Mouse (Mus musculus): Measurements from ENCODE around the gene Slc39a3.
"Not testable (repeated sequence)": the region's sequence is repeated elsewhere in the genome, so short reads cannot be mapped to it uniquely, and the experiment has no call there.

Gene Slc39a3

DNA sequence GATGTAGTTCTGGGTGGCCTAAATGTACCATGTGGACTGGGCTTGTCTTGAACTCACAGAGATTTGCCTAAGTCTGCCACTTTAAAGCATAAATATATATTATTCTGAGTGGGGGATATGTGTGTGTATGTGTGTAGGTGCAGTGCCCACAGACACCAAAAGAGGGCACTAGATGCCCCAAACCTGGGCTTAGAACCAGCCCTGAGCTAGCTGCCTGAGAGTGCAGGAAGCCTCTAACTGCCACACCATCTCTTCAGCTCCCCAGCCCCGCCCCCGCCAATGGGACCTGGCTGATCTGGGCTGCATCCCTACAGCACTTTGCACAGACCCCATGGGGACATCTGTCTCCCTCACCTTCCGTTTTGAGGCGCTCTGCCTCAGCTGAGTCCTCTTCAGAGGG, 13.4 kb upstream of the Slc39a3 start:
- no peak for DNase-seq (ENCODE audit: extremely low read depth, low read depth, low spot score)

DNA sequence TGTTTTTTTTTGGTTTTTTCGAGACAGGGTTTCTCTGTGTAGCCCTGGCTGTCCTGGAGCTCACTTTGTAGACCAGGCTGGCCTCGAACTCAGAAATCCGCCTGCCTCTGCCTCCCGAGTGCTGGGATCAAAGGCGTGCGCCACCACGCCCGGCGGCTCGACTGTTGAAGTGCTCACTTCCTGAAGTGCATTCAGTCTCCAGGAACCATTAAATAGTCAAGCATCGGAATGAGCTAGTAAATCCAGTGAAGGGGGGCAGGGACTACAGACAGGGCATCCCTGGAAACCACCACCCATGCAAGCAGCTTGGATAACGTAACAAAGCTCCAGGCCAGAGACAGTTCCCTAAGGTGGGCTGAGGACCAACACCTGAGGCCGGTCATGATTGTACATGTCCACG, 8.0 kb upstream of the Slc39a3 start:
- DNase-seq (ENCODE audit: extremely low read depth, low read depth, low spot score) = not testable (repeated sequence)

DNA sequence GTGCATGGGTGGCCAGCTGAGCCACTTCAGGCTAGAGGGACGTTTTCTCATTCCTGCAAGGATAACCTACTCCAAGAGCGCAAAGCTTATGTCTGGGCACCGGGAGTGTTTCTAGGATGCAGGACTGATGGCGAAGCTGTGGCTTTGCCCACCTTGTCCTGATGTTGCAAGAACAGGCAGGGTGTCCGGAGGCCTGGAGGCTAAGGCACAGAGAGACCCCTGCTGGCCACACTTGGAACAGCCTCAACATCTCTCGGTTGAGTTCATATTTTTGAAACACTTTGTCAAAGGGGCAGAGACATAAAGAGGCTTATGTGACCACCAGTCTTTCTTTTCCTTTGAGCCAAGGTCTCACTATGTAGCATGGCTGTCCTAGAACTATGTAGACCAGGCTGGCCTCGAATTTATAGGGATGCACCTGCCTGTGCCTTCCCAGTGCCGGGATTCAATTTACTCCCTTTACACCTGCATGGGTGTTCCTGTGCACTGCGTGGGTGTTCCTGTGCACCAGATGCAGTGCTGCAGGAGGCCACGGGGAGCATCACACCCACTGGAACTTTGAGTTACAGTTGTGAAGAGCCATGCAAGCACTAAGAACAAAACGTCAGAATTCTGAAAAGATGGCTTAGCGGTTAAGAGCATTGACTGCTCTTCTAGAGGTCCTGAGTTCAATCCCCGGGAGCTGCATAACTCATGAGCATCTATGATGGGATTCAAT, 4.4 kb upstream of the Slc39a3 start:
- no peak for DNase-seq (ENCODE audit: extremely low read depth, low read depth, low spot score)

DNA sequence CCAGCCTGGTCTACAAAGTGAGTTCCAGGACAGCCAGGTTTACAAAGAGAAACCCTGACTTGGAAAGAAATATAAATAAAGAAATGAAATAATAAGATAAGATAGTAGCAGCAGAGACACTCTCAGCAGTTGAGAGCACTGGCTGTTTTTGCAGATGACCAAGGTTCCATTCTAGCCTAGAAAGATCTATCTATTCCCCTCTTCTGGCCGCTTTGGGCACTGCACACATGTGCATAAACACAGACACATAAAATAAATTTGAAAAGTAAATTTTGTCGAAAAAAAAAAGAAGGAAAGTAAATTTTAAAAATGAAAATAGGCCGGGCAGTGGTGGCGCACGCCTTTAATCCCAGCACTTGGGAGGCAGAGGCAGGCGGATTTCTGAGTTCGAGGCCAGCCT, 975 bp downstream of the Slc39a3 start:
- DNase-seq (ENCODE audit: extremely low read depth, low read depth, low spot score) = no peak

DNA sequence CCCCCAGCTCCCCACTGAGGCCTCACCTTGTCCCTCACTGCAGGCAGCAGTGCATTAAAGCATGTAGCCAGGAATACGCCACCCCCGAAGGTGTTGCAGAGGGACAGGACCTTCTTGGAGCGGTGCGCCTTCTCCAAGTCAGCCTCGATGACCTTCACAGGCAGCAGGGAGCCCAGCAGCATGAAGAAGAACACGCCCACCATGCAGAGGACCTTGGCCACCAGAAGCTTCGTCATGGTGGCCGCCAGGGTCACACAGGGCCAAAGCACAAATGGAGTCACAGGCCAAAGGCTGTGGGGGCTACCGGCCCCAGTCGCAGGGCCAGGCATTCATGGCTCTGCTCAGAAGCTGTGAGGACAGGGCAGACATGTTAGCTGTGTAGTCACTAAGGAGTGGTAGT, 3.6 kb downstream of the Slc39a3 start:
- DNase-seq (ENCODE audit: extremely low read depth, low read depth, low spot score) = no peak

DNA sequence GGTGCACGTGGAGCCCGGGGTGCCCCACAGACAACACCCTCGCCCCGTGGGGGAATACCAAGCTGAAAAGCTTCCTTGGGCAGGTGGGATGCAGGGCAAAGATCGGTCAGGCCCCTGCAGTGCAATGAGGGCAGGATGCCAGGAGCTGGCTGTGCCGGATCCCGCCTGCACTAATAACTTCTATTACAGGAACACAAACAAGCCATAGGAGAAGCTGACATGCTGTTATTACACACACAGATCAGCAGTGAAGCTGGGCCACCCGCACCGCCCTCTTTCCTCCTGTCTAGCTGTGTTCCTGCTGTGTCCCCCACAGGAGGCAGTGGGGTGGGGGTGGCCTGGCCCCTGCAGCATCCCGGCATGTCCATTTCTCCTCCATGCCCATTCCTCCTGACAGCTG, 8.2 kb downstream of the Slc39a3 start:
- DNase-seq (ENCODE audit: extremely low read depth, low read depth, low spot score) = no peak

DNA sequence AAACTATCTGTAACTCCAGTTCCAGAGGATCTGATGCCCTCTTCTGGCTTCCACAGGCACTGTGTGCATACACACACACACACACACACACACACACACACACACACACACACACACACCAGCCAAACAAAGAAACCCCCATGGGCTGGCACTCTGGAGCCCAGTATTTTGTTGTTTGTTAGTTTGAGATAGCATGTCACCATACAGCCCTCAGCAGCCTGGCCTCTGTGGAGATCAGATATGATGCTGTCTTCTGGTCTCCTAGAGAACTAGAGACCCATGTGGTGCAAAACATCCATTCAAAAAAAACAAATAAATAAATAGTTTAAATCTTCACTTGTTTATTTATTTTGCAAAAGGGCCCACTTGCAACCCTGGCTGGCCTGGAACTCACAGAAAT, 9.0 kb downstream of the Slc39a3 start:
- DNase-seq (ENCODE audit: extremely low read depth, low read depth, low spot score) = no peak

DNA sequence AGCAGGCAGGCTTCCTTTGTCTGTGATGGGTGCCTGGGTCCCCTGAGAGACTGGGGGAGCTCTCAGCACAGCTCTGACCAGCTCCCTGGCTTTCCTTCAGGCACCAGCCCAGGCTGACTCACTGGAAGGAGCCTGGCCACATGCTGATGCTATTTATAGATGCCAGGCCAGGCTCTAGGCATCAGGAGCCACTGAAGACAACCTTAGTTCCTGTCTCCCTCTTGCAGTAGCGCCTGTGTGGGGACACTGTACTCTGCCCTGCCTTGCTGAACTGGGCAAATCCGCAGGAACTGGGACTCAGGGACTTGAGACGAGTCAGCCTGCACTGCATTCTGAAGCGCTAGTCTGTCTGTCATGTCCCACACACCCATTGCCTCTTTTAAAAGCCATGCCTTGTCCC, 9.9 kb downstream of the Slc39a3 start:
- DNase-seq (ENCODE audit: extremely low read depth, low read depth, low spot score) = no peak

DNA sequence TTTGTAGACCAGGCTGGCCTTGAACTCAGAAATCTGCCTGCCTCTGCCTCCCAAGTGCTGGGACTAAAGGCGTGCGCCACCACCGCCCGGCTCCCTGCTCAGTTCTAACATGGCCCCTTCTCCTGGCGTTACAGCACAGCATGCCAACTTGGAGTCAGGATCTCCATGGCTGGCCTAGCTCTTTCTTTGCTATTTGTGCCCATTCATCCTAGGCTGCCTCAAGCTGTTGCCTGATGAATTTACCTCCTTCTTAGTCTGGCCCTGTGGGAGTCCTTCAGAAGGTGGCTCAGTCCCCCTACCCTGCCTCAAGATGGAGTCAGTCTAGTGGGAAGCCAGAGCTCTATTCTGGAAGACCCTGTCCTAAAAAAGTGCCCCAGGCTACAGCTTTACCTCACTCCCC, 10.4 kb downstream of the Slc39a3 start:
- no peak for DNase-seq (ENCODE audit: extremely low read depth, low read depth, low spot score)

DNA sequence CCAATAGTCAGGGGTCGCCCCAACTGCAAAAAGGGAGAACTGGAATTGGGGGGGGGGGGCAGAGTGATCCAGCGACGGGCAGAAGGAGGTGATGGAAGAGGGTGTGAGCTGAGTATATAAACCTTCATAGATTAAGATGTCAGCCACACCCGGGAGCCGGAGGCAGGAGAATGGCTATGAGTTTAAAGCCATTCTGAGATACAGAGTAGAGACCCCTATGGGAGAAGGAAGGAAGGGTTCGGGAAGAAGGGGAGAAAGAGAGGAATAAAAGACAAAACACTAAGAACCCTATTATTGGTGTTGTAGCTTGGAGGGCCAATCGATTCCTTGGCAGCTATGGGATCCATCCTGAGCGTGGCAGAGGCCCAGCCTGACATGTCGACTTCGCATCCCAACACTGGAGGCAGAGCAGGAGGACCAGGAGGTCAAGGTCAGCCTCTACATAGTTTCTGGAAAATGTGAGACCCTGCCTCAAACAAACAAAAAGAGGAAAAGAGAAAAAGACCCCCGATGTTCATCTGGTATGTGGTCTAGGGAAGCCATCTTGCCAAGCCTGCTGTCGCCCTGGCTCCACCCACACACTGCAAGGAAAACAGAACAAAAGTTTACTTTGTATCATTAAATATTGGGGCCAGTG, 11.5 kb downstream of the Slc39a3 start, which contains the start of gene Diras1:
Gene Diras1 (minus strand): TSS at position 24 of the 637 bp plus-strand sequence.
- no peak for DNase-seq (ENCODE audit: extremely low read depth, low read depth, low spot score)

DNA sequence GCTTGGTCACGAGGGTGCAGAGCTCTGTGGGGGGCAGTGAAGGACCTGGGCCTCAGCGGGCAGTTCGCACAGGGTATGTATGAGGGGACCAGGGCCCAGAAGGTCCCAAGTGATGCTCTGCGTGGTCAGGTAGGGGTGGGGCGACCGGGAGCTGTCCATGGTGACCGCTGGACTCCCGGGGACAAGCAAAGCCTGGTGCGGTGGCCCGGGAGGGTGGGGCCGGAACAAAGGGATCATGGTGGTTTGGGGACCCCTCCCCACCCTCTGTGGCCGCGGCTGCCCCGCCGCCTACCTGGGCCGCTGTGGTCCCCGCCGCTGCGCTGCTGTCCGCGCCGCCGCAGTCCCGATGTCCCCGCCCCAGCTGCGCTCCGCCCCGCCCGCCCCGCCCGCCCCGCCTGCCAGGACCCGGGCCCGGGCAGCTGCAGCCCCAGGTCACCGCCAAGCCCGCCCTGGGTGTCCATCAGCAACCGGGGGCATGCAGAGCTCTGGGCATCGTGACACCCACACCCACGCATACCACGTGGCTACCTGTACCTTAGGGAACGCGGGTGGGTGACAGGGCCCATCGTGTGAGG, 12.1 kb downstream of the Slc39a3 start:
- no peak for DNase-seq (ENCODE audit: extremely low read depth, low read depth, low spot score)

DNA sequence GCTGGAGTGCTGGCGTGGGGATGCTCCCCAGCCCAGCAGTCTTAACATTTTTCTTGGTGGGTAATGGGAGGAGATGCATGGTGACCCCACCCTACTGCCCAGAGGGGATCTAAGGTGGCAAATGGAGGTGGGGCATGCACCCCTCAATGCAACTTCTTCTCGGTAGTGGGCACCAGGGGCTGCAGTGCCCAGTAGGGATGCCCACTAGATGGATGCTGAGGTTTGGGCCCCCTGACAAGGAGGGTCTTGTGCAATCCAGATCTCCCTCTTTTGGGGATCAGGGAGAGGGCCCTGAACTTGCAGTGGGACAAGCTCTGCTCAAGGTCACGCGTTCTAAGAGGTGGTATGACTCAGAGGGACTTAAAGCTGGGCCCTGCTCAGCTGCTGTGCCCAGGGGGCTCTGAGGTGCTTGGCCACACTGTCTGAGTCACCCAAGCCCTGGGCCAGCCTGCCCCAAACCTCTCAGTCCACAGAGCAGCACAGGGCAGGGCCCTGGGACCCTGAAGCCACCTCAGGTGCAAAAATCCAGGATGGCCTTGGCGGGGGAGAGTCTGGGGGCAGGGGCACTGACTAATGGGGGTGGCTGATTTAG, 12.8 kb downstream of the Slc39a3 start:
- no peak for DNase-seq (ENCODE audit: extremely low read depth, low read depth, low spot score)

DNA sequence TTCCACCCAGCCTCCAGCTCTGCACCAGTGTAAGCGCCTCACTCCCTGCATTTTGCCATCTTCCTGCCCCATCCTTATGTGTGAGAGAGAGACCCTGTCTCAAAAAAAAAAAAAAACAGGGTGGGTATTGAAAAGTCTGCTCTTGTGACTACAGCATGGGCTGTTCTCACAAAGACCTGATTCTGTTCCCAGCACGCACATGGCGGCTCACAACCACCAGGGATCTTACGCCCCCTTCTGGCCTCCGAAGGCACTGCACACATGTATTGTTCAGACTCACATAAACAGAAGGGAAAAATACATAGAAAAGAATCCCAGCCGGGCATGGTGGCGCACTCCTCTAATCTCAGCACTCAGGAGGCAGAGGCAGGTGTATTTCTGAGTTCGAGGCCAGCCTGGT, 14.5 kb downstream of the Slc39a3 start:
- no peak for DNase-seq (ENCODE audit: extremely low read depth, low read depth, low spot score)

DNA sequence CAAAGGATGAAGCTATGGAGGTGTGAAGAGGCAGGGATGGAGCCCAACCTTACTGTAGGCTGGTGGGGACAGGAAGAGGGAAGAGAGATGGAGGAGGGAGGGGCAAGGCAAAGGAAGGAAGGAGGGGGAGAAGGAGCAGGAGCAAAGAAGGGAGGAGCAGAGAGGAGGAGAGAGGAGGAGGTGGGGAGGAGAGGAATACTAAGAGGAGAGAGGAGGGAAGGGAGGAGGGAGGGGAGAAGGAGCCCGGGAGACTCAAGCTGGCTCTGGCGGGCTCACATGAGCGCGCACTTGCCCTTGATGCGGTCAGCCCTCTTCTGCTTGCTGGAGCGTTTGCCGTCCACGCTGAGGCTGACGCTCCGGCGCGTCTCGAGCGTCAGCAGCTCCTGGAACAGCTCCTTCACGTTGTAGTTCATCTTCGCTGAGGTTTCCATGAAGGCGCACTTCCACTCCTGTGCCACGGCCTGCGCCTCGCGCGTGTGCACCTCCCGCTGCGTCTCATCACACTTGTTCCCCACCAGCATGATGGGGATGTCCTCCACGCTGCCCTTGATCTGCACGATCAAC, 15.6 kb downstream of the Slc39a3 start:
- no peak for DNase-seq (ENCODE audit: extremely low read depth, low read depth, low spot score)

DNA sequence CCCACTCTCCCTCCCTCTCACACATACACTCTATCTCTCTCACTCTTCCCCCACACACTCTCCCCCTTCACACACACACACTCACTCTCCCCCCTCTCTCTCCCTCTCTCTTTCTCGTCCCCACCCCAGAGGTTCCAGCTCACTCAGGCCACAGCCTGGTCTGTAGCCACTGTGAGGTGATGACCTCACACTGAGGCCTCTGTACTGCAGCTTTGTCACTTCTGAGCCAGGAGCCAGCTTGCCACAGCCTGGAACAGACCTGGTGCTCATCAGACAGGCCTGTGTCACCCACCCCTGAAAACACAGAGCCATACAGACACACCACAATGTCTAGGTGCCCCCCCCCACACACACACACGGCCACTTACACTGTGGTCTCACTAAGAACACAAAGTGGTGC, 17.0 kb downstream of the Slc39a3 start:
- no peak for DNase-seq (ENCODE audit: extremely low read depth, low read depth, low spot score)

DNA sequence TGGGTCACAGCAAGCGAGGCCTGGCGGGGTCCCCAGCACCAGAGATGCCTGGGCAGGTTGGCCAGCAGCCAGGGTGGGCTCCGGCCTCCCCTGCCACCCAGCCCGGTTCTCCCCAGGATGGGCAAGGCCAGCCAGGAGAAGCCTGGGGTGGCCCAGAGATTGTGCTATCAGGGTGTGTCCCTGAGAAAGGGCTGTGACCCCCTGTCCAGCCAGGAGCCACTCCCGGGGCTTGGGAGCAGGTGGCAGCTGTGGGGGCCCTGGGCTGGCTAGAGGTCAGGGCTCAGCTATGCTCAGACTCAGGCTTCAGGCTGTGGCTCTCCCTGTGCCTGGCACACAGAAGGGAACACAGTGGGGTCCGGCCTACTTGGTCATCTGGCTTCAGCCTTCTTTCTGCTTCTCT, 17.5 kb downstream of the Slc39a3 start:
- no peak for DNase-seq (ENCODE audit: extremely low read depth, low read depth, low spot score)

DNA sequence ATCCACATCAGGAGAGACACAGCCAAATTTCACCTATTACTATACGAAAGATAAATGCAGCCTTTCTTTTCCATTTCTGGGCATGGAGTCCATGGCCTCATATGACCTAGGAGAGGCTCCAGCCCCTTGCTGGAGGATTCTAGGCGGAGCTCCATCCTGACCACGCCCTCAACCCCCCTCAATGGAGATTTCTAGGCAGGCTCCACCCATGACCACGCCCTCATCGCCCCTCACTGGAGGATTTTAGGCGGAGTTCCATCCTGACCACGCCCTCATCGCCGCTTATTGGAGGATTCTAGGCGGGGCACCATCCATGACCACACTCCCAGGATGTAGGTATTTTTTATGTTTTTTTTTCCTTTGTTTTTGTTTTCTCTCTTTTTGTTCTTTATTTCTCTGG, 18.9 kb downstream of the Slc39a3 start:
- DNase-seq (ENCODE audit: extremely low read depth, low read depth, low spot score) = no peak

DNA sequence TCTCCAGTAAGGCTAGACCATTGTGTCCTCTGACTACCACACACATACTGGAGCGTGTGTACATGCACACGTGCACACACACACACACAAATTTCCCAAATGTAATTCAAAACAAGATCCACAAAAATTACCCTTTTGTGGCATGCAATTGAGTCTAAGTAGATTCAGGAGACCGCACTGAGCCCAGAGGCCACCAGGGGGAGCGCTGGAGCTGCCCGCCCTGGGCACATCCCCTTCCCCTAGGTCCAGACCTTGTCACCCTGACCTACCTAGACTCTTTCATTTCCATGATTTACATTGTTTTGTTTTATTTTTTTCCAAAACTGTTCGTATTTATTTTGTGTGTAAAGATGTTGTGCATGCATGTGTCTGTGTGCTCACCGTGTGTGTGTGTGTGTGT, 20.6 kb downstream of the Slc39a3 start:
- DNase-seq (ENCODE audit: extremely low read depth, low read depth, low spot score) = no peak

DNA sequence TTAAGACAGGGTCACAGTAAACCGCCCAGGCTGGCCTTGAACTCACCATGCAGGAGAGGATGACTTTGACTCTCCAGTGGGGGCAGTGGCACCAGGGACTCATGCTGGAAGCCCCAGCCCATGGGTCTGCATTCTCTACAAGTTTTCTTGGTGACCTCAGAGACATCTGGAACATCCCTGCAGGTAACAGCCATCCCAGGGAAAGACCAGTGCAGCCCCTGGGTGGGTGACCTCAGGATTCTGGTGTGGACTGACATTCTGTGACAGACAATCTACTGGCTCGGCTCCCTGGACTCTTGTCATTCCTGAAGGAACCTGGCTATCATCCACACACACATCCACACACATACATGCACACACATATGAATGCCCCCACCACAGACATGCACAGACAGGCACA, 21.6 kb downstream of the Slc39a3 start:
- no peak for DNase-seq (ENCODE audit: extremely low read depth, low read depth, low spot score)

DNA sequence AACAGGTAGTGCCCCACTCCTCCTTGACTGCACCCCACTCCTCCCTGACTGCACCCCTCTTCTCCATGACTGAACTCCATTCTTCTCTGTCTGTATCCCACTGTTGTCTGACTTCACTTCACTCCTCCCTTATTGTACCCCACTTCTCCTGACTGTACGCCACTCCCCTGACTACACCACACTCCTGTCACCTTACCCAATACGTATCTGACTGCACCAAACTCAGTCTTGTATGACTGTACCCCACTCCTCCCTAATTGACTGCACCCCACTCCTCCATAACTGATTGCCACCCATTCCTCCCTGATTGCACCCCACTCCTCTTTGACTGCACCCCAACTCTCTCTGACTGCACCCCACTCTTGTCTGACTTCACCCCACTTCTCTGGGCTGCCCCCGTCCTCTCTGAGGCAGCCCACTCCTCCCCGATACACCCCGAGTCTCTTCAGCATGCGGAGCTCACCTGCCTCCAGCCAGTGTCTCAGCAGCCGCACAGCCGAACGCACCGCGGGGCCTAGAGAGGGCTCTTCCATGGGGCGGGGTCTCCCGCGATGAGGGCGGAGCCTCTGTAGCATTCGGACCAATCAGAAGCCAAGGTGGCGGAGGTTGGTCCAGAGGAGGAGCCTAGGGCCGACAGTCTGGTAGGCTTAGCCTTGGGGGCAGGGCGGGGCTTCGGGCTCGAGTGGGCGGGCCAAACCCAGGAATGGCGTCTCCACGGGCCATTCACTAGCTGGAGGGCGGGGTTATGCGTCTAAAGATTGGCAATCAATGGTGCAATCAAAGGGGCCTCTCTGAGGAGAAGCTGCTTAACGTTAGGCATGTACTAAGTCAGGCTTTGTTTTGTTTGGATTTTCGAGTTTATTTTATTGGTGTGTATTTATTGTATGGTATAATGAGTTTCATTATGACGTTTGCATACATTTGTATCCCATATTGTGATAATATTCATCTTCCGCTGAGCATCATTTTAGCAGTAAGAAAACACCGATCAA, 22.5 kb downstream of the Slc39a3 start, which contains the start of gene Gng7:
Gene Gng7 (minus strand): TSS at position 553 of the 992 bp plus-strand sequence.
- peak; percentile 61 for DNase-seq (ENCODE audit: extremely low read depth, low read depth, low spot score)
